Mouse (Mus musculus) cerebellum, adult 18-20 months (tissue): Measurements from ENCODE around the gene Mbtps1.

Experiments used
- DNase-seq, 2 experiments: peaks; one replicate each; pipeline ENCODE4 v3.0.0; 2021

The Mbtps1 gene

GRCm38 (mm10) chr8:119557821-119558602, 523 bp downstream of the Mbtps1 start:
- peak in 1 of 2 experiments; percentile 71 for DNase-seq

DNA sequence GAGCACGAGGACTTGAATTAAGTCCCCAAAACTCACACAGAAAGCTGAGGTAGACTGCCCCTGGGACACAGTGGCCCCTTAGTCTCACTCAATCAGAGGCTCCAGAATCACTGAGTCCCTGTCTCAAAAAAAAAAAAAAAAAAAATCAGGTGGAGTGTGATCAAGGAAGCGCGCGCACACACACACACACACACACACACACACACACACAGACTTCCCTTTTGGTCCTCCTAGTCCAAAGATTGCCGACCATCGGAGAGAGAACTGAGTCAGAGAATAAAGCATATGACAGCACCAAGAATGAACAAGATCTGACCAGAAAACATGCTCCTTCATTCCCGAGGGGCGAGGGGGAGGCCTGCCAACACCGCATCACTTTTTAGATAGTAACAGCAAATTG, 1.4 kb downstream of the Mbtps1 start:
- DNase-seq = no peak

- DNase-seq = no peak
Observed at GRCm38 (mm10) chr8:119555861-119556260, 2.7 kb downstream of the Mbtps1 start.

- no peak for DNase-seq
Observed at GRCm38 (mm10) chr8:119552967-119553366, 5.6 kb downstream of the Mbtps1 start.

DNA sequence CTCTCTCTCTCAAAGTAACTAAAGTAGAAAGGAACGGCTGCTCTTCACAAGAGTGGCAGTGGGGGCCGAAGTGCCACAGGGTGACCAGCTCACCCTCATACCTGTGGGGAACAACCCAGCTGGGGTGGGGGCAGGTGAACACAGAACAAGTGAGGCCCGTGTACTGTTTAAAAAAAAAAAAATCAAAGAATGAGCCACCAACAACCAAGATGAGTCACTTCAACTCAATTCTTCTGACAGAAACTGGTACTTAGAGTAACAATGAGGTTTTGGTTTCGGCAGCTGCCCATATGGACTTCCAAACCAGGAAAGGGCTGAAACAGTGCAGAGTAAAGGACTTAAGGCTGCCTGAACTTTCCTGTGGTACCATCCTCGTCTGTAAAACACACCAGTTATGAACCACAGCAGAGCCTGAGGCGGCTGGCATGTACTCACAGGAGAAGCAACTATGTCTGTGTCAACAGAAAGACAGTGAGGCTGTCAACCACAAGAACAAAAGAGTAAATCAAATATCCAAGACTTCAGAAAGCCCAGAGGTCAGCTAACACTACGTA, 9.9 kb downstream of the Mbtps1 start:
- DNase-seq = no peak

GRCm38 (mm10) chr8:119547019-119547691, 11.4 kb downstream of the Mbtps1 start:
- no peak for DNase-seq

- no peak for DNase-seq
Observed at GRCm38 (mm10) chr8:119545791-119546190, 12.7 kb downstream of the Mbtps1 start.

- no peak for DNase-seq
Observed at GRCm38 (mm10) chr8:119545180-119545579, 13.4 kb downstream of the Mbtps1 start.

GRCm38 (mm10) chr8:119544606-119545005, 13.9 kb downstream of the Mbtps1 start:
- DNase-seq = no peak

GRCm38 (mm10) chr8:119531973-119532372, 26.6 kb downstream of the Mbtps1 start:
- DNase-seq = no peak

GRCm38 (mm10) chr8:119531397-119531796, 27.1 kb downstream of the Mbtps1 start:
- no peak for DNase-seq

DNA sequence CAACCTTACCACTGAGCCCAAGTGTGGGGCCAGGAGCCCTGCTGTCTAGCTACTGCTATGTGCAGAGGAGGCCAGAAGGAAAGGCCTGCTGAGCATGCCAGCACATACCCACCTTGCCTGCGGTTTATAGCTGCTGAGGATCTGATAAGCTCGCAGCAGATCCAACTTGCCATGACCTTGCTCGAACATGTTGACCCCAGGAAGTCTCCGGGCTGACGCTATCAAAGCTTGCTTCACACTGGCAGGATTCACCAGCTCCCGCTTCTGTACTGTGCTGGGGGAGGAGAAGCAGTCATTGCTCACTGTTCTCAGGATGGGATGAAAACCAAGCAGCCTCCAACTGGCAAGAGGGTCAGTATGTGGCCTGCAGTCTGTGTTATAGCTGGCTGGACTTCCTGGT, 27.6 kb downstream of the Mbtps1 start:
- DNase-seq = no peak

DNA sequence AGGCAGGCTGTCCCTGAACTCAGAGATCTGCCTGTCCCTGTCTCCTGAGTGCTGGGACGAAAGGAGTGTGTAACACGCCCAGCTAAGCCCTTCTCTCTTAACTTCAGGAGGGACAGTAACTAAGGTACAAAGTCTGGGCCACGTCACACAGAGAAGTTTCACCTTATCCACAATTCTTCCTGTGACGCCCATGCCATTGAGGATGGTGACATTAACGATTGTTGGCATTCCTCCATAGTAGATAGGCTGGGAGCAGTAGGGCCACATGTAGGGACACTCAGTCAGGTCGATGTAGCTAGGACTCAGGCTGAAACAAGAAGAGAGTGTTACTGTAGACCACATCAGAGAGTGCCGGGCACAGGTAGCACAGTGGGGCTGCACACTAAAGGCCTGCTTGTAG, 29.8 kb downstream of the Mbtps1 start:
- no peak for DNase-seq

- DNase-seq = no peak
Observed at GRCm38 (mm10) chr8:119520102-119520501, 38.4 kb downstream of the Mbtps1 start.

DNA sequence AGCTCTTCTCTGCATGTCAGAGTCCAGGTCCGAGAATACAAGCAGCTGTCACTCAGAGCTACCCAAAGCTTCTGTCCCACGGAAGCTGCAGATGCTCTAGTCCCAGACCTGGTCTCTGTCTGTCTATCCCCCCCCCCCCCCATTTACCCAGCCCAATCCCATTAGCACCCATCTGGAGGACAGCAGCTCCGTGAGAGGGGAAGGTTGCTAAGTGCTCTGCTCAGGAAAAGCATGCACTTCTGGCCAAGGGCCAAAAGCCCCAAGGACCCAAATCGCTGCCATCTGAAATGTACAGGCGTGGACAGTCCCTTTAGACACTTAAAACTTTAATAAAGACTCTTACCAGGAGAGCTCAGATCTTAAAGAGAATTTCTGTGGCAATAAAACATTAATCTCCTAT, 41.9 kb downstream of the Mbtps1 start:
- no peak for DNase-seq

- no peak for DNase-seq
Observed at GRCm38 (mm10) chr8:119515767-119516166, 42.8 kb downstream of the Mbtps1 start.

DNA sequence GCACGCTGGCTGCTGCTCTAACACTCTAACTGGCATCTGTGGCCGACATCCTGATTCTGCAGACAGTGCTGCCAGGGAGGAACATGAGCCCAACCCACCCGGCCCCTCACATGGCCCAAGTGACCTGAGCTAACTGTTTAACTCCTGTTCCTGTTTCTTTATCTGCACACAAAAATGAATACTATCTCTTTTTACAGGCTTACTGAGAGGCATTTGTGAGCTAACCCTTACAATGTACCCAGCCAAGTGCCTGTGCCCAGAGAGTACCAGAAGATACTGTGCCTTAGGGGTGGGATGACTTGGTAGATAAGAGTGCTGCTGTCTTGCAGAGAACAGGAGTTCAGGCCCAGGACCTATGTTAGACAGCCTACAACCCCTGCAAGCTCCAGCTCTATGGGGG, 43.6 kb downstream of the Mbtps1 start:
- no peak for DNase-seq

GRCm38 (mm10) chr8:119513405-119513804, 45.1 kb downstream of the Mbtps1 start:
- peak; percentile 65 to 70 for DNase-seq

DNA sequence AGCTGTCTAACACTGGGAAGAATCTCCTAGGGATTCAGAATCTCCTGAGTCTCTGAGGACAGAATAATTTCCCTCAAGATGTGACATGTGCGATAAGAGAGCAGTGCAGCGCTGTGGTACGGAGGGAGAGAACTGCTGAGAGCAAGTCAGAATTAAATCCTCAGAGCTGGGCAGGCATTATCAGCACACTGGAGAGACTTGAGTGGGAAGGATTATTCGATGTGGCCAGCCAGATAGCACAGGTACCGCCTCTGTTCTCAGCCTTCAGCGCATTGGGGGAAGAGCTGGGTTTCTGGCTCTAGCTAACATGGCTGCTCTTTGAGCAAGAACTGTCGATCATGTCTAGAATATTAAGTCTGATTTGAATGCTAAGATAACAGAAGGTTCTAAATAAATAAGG, 46.8 kb downstream of the Mbtps1 start:
- no peak for DNase-seq

DNA sequence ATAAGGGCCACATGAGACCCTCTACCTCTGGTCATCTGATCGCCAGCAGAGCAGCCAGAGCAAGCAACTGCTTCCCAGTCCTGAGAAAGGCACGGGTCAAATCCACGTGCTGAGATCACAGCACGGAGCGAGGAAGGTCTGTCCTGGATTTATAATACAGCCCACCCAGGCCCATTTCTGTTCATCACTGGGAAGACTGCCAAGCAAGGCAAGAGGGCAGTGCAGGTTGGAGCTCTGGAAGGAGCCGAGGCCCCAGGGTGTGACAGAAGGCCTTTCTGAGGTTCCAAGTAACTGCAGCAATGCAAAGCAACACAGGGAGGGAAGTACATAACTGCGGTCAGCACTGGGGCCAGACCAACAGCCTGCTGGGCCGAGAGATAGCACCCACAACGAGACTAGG, 48.1 kb downstream of the Mbtps1 start:
- peak in 1 of 2 experiments; percentile 14 for DNase-seq

DNA sequence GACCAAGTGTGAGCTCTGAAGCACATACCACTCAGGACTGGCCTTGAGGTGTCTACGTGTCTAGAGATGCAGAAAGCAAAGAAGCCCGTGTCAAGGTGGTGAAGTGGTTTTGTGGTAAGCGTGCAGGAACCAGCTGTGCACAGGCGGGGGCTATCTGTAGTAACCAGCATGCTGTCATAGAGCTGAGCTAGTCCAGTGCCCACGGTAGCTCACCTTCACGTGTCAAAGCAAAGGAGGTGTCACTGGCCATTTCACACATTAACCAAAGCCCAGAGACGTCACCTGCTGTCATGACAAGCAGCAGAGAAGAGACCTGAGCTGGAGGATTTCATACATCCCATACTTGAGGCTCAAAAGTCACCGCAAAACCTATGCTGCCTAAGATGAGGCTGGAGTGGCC, 52.4 kb downstream of the Mbtps1 start:
- DNase-seq = no peak

DNA sequence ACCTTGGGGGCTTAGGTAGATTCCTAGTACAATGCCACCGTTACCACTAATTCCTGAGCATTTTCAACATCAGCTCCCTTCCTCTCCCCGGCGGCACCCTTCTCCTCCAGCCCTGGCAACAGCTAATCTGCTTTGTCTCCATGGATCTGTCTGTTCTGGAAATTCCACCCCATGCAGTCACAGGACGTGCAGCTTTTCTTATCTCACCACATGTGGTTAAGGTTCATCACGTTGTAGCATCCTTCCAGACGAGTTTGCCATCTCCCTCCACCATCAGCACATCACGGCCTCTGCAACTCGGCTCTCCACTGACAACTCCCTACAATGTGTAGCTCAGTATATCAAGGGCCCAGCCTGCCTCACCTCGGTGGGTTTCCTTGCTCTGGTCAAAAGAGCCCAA, 53.0 kb downstream of the Mbtps1 start:
- no peak for DNase-seq

DNA sequence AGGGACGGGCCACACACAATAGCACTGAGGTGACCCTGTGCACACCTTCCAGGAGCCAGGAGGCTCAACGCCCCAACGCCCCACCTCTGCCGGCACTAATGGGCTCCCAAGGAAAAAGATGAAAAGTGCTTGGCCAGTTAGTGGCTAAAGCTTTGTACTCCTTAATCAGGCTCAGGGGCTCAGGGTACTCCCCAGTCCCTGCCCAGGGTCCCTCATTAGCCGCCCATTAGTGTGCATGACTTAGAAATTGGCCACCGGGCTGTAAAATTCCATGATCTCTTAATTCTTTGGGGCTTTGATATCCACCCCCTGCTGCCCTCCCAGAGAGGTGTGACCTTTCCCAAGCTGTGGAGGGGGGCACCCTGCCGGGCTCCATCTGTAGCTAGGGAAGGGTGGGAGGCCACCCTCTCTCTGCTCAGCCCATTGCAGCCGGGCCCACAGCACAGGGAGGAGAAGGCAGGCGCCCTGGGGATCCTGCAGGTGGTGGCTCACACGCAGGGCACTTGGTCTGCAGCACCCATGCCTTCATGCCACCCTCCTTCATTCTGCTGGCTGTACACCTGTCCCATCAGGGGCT, 55.3 kb downstream of the Mbtps1 start:
- DNase-seq = peak; percentile 19 to 36

- DNase-seq = peak; percentile 24 to 27
Observed at GRCm38 (mm10) chr8:119502111-119502510, 56.4 kb downstream of the Mbtps1 start.
